Mouse (Mus musculus): ENCODE measurements around the gene Wfdc18.

Wfdc18 gene

DNA sequence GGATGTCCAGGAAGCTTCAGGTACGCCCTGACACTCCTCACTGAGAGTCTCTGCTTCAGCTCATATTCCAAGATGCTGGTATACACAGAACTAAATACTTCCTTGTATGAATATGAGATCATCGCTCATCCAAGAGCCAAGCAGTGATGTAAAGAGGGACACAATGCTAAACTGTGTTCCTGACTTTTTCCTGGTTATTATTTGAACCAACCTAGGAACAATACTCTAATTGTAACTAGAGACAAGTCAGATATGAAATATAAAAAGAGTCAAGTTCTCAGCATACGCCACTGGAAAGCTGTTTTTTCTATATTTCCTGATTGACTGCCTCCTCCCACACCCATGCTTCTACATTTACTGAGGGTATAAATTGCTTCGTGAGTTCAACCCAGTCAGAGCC lies at the start of gene Wfdc18:
Gene Wfdc18, plus strand, starts transcription at position 301 of the 400 bp plus-strand sequence.
- no peak for DNase-seq (ENCODE audit: low spot score)

DNA sequence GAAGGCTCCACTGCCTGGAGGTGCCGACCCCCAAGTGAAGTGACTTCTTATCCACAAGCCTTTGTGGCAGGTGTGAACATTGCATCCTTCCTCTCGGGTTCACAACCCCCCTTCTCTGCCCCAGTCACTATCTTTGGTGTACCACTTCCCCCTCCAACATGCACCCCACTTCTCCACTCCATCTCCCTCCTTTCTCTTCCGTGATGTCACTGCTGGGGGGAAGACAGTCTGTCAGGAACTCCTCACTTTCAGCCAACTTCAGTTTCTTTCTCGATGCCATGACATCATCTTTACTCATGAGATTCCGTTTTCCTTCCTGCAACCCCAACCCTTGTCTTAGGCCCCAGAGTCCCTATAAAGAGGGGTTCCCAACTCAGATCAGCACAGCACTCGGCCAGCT lies 46.6 kb upstream of the Wfdc18 start, which contains the start of gene Ccl4:
Gene Ccl4, plus strand, starts transcription at position 381 of the 400 bp plus-strand sequence.
- no peak for DNase-seq (ENCODE audit: low spot score)

DNA sequence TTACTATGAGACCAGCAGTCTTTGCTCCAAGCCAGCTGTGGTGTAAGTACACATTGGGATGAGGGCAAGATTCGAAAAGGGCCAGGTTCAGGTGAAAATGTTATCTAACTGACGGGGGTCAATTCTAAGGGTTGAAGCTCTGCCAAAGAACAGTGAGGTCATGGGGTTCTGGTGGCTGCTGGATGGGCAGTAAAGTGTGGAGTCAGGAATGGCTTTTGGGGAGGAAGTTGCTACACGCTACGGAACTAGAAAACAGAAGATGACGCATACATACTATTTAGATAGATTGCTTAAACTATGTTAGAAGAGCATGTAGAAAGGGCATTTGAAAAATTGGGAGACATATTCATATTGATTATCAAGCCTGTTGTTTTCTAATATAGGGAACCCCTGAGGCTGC lies 45.3 kb upstream of the Wfdc18 start:
- DNase-seq (ENCODE audit: low spot score) = no peak

DNA sequence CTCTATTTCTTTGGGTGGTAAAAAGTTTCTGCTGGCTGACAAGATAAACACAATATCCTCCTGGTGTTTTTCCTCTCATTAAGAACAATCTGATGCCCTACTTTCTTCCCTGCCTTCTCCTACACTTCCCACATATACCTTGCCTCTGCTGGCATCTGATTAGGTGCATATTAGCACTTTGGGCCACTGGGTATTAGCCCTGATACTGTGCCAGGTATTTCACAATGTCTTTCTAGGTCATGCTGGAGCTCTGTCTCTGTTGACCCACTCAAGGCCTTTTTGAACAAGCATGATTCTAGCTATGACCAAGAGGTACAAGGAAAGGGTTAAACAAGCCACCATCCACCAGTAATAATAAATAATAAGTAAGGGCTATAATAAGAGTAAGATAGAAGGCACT lies 37.1 kb upstream of the Wfdc18 start:
- peak; percentile 16 for DNase-seq (ENCODE audit: low spot score)

DNA sequence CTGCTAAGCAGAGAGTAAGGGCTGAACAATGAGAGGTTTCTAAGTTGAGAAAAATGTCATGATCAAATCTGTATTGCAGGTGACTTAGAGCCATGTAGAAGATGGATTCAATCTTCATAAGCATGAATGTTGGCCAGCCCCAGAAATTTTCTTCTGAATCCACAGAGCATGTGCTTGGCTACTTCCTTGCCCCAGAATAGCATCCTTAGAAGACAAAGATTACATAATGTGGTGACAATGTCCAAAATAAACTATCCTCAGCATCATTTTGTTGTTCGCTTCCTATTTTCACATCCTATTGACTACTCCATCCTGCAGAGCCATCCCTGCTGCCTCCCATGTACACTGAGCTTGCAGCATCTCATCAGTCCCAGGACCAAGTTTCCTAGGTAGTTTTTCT lies 33.1 kb upstream of the Wfdc18 start:
- DNase-seq (ENCODE audit: low spot score) = no peak

DNA sequence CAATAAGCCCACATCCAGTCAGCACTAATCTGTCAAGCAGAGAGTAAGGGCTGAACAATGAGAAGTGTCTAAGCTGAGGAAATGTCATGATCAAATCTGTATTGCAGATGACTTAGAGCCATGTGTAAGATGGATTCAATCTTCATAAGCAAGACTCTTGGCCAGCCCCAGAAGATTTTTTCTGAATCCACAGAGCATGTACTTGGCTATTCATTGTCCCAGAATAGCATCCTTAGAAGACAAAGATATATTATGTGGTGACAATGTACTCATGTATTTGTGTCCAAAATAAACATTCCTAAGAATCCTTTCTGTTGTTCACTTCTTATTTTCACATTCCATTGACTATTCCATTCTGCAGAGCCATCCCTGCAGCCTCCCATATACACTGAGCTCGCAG lies 18.9 kb upstream of the Wfdc18 start:
- DNase-seq (ENCODE audit: low spot score) = no peak

DNA sequence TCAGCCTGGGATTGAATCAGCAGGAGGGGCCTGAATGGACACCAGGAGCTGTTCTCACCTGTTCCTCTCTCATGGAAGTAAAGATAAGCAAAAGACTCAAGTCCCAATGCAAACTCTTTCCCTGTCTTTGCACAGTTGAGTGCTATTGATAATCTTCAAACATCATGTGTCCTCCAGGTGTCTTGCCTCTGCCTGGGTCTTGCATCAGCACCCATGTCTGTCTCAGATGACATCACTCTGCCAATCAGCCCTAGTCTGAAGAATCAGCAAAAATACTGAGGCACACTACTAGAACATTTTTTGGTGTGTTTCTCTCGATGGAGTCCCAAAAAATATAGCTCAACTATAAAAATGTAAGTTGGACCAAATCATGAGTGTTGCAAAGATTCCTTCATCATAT lies 16.8 kb upstream of the Wfdc18 start:
- DNase-seq (ENCODE audit: low spot score) = no peak

DNA sequence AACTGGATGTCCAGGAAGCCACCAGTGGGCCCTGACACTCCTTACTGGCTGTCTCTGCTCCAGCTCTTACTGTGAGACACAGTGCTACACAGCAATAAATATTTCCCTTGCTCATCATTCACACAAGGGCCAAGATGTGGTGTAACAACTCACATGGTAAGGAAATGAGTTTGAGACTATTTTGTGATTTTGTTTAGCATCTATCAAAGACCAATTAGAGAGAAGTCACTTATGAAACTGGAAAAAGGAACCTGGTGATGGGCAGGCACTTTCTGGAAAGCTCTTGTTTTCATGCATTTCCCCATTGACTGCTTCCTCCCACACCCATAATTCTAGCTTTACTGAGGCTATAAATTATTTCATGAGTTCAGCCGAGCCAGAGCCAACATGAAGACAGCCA lies 5.1 kb upstream of the Wfdc18 start, which contains the start of gene Wfdc17:
Gene Wfdc17, plus strand, starts transcription at position 287 of the 400 bp plus-strand sequence.
- DNase-seq (ENCODE audit: low spot score) = no peak

DNA sequence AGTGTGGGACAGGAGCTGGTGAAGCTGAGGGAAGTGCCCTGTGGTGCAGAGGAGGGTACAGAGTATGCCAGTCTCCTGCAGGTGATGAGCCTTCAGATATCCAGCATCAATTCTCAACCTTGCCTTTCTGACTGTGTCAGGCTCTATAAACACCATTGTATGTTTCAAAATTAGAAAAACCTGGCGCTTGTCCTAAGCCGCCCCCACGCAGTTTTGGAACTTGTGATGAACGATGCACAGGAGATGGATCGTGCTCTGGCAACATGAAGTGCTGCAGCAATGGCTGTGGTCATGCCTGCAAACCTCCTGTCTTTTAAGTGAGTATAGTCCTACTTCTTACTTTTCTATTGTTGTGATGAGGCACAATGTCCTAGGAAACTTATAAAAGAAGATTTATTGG lies 868 bp downstream of the Wfdc18 start:
- DNase-seq (ENCODE audit: low spot score) = no peak

DNA sequence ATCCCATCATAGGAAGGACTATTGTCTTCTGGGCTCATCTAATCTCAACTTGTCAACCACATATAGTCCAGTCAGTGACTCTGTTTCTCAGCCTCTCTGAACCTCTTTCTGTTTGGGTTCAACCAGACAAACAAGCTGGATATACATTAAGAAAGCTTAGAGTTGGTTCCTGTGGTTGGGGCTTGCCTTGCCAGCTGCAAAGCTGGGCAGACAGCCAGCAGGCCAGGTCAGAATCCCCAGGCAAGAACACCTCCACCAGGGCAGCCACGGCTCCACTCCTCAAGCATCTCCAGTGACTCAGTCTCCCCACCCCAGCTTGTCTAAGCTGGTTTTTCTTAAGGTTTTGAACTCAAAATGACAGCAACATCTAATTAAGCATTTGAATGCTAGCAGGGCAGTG lies 3.9 kb downstream of the Wfdc18 start:
- DNase-seq (ENCODE audit: low spot score) = no peak

DNA sequence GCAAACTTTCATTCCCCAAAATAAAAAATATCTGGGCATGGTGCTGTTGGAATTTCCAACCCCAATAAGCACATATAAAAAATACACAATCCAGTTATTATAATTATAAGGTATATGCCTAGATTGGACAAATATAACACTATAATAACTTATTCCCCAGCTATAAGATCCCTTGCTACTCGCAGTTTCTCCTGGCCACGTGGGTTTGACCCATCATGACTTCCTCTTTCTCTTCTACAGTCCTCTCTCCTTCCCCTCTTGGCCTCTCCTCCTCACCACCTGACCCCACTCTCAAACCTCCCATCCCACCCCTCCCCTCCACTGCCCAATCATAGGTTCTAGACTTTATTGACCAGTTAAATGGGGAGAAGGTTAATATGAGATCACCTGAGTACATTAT lies 5.1 kb downstream of the Wfdc18 start:
- no peak for DNase-seq (ENCODE audit: low spot score)

DNA sequence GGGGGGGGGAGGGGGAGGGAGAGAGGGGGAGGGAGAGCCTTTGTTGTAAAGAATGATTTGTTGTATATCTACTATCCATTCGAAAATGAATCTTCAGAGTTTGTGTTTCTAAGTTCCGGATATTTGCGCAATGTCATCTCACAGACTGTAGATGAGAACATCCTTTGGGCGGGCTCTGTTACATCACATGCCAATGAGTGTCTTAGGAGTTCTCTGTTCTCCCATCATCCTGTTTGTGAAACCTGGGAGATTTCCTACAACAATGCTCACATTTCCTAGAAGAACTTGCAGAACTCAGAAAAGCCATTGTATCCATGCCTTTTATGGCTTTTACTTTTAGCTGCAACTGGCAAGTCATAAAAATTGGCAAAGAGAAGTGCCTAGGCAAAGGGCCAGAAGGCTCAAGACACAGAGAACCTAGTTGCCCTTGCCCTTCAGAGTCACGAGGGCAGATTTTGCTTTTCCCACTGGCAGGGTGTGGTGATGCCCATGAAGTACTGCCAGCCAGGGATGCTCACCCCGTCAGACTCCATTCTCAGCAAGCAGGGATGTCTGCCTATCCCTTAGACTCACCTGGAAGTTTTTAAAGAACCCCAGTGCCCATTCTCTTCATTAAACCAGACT lies 8.3 kb downstream of the Wfdc18 start:
- DNase-seq (ENCODE audit: low spot score) = peak; percentile 26

DNA sequence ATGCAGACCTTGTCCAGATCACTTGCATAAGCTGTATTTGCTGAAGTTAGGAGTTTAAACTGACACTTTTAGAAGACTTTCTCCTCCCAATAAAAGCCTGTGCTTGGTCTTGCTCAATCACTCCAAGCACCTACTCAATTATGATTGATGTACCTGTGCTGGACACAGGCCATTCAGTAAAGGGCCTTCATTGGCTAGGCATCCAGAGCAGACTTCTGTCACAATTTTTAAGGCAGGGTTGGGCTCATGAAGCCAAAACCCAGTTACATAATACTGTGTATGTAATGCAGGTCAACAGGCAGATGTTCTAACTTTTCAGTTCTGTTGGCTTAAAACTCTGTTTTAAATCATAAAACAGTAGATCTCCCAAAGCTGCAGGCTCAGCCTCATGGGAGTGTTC lies 12.0 kb downstream of the Wfdc18 start:
- DNase-seq (ENCODE audit: low spot score) = peak; percentile 13

DNA sequence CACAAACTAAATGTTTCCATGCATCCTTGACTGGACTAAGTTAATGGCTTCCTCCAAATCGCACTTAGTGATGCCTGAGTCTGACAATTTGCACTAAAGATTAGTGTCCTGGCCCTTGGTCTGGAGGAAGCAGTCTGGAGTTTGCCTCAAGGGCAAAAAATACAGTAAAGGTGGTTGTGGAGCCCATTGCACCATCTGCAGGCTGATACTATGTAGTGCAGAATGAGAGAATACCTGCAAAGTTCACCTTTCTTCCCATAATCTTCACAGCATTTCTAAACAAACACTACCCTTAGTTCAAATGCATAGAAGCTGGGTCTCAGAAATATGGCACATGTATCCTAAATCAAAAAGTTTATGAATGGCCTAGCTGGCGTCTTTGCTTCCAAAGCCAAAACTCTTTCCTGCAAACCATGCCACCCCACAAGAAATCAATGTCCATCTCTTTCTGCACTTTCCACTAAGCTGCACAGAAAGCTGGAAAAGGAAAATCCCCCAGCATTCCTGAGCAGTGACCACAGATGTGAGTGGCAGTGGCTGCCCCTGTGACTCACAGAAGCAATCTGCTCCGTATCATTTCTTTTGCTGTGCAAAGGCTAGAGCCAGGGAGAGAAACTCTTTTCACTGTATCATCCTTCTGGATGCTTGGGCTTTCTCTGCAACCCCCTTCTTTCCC lies 20.1 kb downstream of the Wfdc18 start:
- no peak for DNase-seq (ENCODE audit: low spot score)

DNA sequence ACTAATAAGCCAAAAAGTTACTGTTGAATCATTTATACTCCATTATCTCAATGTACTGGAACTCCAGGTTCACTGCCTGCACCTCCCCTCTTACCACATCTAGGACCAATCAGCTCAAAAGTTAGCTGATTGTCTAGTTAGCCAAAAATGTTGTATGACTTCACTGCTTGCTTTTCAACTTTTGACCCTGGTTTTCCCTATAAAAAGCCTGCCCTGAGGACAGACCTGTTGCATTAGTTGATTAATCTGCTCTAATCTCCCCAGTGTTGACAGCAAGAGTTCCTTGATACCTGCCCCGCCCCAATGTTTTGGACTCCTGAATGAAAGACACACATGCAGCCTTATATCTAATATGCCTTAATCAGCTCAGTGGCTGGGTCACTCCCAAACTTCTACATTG lies 22.3 kb downstream of the Wfdc18 start:
- DNase-seq (ENCODE audit: low spot score) = no peak

DNA sequence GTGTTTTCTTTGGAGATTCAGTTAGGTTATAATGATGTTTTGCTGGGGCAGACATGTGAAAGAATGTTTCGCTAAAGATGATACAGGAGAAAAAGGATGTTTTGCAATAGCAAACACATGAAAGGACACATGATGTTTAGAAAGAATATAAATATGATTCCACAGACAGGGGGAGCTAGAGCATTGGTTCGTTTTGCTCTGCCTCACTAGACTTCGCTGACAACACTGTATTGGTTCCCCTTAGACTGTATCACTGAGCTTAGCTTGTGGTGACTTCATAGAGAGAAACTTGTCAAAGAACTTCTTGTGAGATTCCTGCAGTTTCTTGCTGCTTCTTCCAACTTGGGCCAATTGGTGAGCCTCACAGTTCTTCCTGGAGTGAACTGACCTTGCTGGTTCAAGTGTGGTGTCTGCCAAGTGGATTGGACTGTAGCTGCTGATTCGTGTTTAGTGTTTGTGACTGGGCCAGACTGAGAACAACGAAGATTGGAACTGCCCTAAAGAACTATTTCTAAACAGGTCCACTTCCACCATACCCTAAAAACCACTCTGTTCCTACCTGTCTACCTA lies 24.3 kb downstream of the Wfdc18 start:
- no peak for DNase-seq (ENCODE audit: low spot score)

DNA sequence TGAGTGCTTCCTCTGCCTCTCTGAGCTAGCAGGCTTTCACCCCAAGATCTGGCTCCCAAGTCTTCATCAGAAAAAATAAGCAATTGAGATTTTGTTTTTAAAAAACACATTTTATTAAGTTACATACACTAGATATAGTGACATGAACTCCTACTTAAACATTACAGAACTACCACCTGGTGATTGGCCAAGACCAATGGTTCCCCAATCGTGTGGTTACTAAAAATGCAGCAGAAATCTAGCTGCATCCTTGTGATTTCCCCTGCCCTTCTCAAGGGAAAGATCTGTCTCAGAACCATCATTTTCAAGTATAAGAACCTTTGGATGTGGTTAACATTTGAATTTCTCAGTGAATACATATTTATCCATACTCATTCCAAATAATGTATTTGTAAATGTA lies 25.4 kb downstream of the Wfdc18 start:
- DNase-seq (ENCODE audit: low spot score) = no peak

DNA sequence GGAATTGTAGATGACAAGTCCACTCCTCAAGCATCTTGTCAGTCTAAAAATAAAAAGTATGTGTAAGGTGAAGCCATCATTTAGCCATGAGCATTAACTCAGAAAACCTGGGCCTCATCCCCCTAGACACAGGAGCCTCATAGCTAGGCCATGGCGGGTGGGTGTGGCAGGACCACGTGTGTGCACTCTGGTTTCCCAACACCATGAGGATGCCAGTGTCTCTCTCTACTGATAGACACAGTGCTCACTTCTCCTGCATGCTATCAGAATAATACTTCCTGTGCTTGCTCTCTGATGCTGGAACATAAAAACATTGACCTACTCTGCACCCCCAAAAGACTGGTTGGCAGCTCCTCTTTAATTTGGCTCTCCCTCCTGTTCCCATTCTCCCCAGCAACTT lies 27.1 kb downstream of the Wfdc18 start:
- DNase-seq (ENCODE audit: low spot score) = no peak

DNA sequence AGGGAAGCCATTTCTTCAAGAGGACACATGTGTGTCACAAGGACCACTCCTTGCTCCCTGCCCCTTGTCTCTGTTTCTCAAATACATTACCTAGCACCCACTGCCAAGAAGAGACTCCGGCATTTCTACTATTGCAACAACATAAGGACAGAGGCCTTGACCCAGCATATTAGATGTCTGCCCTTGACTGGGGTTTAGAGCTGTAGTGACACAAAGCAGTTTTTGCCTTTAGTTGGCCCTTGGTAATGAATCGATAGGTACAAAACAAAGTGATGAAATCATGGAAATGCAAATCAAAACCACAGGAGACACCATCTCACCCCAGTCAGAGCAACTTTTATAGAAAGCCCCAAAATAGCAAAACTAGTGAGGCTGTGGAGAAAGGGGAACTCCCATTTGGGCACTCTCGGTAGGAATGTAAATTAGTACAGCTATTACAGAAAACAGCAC lies 28.3 kb downstream of the Wfdc18 start:
- DNase-seq (ENCODE audit: low spot score) = peak; percentile 35

DNA sequence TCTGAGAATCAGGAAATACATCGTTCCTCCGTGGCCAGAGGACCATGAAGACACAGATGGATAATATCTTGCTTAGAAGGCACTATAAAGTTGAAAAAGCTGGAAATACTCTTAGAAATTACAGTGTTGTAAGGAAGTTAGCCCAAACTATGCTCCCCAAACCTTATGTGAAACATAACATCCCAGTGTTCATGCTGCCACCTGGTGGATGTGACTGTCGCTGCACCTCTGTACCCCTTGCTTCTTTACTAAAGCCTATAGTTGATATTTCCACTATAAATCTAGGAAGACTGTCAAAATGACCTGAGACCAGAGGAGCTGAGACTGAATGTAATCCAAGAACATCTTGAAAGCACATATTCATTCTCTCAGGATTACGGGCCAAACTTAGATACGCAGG lies 30.4 kb downstream of the Wfdc18 start:
- DNase-seq (ENCODE audit: low spot score) = peak; percentile 72

DNA sequence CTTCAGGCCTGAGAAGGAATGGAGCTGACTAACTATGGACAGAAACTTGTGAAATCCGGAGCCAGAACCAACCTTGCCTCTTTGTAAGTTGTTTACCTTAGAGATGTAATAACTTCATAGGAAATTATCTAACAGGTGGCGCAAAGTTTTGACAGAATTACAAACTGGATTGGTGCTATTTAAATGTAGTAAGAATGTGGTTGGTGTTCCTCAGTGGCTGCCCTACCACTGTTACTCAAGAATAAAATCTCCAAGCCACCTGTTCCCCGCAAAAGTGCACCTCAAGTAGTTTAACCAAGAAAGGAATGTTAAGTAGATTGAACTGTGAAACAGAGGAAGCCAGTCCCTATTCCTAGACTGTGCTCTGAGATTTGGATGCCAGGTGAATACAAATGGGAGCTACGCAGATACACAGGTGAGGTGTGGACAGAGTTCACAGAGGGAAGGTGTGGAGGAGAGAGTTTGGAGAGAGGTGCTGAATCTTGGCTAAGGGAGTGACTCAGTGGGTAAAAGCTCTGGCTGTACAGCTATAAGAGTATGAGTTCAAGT lies 31.7 kb downstream of the Wfdc18 start:
- peak; percentile 48 for DNase-seq (ENCODE audit: low spot score)

DNA sequence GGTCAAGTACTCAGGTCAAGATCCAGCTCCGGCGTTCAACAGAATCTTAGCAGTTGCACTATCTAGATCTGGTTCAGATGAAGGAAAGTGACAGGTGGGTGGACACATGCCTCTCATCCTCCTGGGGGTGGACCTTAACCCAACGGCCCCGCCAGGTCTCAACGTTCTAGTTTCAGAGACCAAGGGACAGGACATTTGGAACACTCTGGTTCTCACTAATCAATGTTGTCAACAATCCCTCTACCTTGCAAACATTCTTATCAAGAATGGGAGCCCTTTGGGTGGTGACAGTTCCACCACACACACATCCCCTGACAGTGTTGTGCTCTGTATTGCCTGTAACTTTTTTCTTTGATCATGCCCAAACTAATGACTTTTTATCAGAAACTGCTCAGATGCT lies 33.0 kb downstream of the Wfdc18 start:
- DNase-seq (ENCODE audit: low spot score) = no peak

DNA sequence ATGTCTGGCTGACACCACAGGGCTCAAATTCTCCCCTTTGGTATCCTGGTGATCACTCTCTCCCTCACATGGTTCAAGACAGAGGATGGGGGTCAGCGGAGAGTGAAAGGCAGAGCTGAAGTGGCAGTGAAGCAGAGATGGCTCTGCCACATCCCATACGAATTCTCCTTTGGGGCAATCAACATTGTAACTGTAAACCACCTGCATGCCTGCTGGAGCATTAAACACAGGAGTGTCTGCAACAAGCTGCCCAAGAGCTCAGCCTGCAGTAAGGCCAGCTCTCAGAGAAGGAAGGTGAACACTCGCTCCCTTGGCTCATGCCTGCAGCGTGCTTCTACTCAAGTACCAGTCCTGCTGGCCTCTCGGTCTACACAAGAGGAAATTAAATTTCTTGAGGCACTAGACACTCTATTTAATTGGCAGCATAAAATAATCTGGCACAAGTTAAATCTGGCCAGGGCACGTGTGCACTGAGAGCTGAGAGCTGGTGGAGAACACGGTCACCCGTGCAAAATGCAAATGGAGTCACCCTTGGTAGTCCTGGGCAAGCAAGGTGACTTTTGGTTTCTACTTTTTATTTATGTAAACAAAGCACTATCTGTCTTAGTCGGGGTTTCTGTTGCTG lies 34.0 kb downstream of the Wfdc18 start:
- peak; percentile 44 for DNase-seq (ENCODE audit: low spot score)

All from lung, postnatal 25 days (tissue).